Mouse (Mus musculus) left cerebral cortex, postnatal 10 days (tissue): Measurements from ENCODE around the gene Pmp22. TPM values are rescaled to one million over a fixed set of nuclear protein-coding genes. Genes with fewer than 3 reads are reported as not detected.
A peak's percentile ranks its signal among the peaks of the same experiment; 100 is the strongest.

ENCODE experiments used
- DNase-seq, 2 experiments: peaks; one replicate each; pipeline ENCODE4 v3.0.0; 2021 to 2022; ENCODE audit warnings: low spot score in 2 of 2, mixed read lengths in 1 of 2; ENCODE audit errors: extremely low spot score in 1 of 2
- intact Hi-C: fragments of 180-260 bp; cut with DNase I; formaldehyde crosslinking; loops from one replicate; pipeline ENCODE4 v1.15.1; 2025
- total RNA-seq, 2 experiments: library from RNA; stranded (reverse); gene quantifications; 2 replicates each; pipeline ENCODE4 v1.2.3; 2021

The Pmp22 gene
- total RNA-seq, 2 experiments from 2014 or later: 18.2 to 21.3 TPM

GRCm38 (mm10) chr11:63124316-63124715 is 4.5 kb upstream of the Pmp22 start:
- DNase-seq: peak in 1 of 2 experiments; percentile 22
- intact Hi-C loops: no loop called here

DNA sequence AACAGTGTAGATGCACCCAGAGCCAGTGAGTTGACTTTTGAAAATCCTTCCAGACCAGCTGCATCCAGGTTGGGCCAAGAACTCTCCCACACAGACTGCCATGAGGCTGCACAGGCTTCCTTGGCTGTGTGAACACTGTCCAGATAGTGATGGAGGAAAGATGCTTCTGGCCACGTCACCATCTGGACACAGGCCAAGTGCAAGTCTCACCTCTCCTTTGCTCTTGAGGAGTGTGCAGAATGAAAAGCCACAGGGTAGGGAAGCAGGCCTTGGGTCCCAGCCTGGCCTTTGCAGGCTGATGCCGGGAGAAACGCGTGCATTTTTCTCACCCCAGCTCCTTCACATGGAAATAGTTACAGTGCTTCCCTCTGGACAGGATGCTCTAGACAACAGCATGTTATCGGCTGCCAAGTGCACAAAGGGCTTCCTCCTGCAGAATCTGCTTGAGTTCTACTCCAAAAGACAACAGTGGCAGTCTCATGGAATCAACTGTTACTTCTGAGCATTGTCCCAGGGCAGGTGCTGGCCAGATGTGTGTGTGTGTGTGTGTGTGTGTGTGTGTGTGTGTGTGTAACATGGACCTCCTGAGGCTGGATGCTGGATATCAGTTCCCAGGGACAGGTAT is 2.8 kb upstream of the Pmp22 start:
- intact Hi-C loops: no loop called here
- DNase-seq: peak in 1 of 2 experiments; percentile 39

DNA sequence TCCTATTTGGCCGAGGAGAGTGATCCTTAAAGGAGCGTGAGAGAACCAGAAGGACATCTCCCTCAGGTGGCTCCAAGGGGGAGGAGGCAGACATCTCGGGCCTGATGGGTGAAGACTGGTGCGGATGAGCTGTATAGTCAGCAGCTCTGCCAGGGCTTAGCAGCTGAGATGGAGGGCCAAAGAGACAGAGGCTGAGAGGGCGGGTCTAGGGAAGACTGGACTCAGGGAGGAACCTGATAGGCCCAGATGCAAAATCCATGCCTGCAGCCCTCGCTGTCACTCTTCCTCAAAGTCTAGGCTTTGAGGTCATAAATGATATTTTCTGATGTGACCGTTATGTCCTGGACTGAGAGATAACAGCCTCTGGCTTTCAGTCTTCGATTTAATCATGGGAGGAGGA is 1.8 kb upstream of the Pmp22 start:
- intact Hi-C loops: no loop called here
- DNase-seq: no peak

- no peak for DNase-seq
- intact Hi-C loops: no loop called here
These were observed 1.3 kb upstream of the Pmp22 start for GRCm38 (mm10) chr11:63127513-63127912.

- intact Hi-C loops: no loop called here
- peak in 1 of 2 experiments; percentile 72 for DNase-seq
These were observed 593 bp downstream of the Pmp22 start for GRCm38 (mm10) chr11:63129375-63129774.

- no peak for DNase-seq
- intact Hi-C loops: loop anchor here (10.0 kb wide), 2 partner anchors 145 to 375 kb away; partner anchors contain the start of gene Gm10428
These were observed 1.1 kb downstream of the Pmp22 start for GRCm38 (mm10) chr11:63129840-63130239.

GRCm38 (mm10) chr11:63130497-63130896 is 1.7 kb downstream of the Pmp22 start:
- peak in 1 of 2 experiments; percentile 74 for DNase-seq
- intact Hi-C loops: loop anchor here (10.0 kb wide), 2 partner anchors 146 to 376 kb away; partner anchors contain the start of gene Gm10428

DNA sequence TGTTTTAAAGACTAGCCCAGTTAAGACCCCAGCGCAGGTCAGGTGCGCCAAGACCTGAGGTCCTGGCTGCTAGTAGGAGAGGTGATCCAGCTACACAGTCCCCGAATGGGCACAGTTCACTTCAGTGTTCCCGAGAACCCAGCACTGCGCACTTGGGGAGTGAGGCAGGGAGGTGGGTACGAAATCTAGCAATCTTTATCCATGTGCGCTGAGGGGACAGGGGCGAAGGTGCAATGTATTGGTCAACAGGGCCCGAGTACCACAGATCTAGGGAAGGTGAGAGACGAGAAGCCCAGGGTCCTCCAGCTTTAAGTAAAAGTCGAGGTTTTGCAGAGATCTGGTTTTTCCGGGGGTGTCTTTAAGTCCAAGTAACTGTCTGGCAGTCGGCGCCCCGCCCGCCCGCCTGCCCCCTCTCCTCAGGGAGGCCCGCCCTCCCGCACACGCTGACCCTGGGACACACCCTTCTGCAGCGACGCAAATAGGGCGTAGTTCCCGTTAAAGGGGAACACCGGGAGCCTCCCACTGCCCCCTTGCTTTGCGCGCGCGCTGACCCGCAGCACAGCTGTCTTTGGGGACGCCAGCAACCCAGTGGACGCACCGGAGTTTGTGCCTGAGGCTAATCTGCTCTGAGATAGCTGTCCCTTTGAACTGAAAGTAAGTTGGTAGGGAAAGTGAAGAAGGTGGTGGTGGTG is 2.4 kb downstream of the Pmp22 start:
- peak in 1 of 2 experiments; percentile 78 for DNase-seq
- intact Hi-C loops: loop anchor here (10.0 kb wide), 2 partner anchors 146 to 376 kb away; partner anchors contain the start of gene Gm10428

- intact Hi-C loops: loop anchor here (10.0 kb wide), 2 partner anchors 147 to 377 kb away; partner anchors contain the start of gene Gm10428
- DNase-seq: no peak
These were observed 2.9 kb downstream of the Pmp22 start for GRCm38 (mm10) chr11:63131693-63132040.

GRCm38 (mm10) chr11:63132151-63132500 is 3.3 kb downstream of the Pmp22 start:
- DNase-seq: no peak
- intact Hi-C loops: loop anchor here (10.0 kb wide), 2 partner anchors 147 to 377 kb away; partner anchors contain the start of gene Gm10428

DNA sequence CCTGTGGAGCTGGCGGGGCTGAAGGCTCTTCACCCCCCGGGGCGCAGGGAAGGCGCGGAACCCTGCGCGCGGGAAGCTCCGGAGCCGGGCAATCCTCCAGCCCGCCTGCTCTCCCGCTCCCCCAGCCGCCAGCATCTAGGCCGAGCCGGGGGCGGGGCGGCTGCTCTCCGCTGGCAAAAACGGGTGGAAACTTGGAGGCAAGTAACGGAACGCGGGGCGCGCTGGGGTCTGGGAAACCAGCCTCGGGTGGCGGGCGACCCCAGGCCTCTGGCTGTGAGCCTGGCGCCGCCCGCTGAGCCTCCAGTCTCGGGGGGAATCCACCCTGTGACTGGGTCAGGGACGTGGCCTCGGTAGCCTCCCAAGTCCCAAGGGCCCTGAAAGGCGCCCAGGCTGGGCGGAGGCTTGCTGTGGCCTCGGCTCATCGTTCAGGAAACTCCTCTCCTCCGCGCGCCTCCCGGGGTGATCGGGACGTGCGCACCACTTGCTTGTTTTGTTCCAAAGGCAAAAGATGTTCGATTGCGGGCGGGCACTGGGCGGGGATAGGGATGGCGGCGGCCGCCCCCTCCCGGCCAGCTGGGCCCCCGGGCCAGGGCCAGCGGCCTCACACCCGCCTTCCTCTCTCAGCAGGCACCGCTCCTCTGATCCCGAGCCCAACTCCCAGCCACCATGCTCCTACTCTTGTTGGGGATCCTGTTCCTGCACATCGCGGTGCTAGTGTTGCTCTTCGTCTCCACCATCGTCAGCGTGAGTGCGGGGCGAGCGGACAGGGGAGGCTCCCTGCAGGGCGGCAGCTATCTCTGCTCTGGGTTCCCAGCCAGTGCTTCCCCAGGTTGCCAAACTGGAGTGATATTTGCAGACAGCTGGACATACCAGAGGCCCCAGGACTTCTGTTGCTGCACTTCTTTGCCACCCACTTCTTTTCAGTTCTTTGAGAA is 4.0 kb downstream of the Pmp22 start:
- peak; percentile 27 to 88 for DNase-seq
- intact Hi-C loops: loop anchor here (10.0 kb wide), 2 partner anchors 148 to 378 kb away; partner anchors contain the start of gene Gm10428

GRCm38 (mm10) chr11:63134021-63134420 is 5.2 kb downstream of the Pmp22 start:
- no peak for DNase-seq
- intact Hi-C loops: loop anchor here (10.0 kb wide), 2 partner anchors 149 to 379 kb away; partner anchors contain the start of gene Gm10428

- peak in 1 of 2 experiments; percentile 56 for DNase-seq
- intact Hi-C loops: loop anchor here (1.0 to 10.0 kb wide), 3 partner anchors 150 to 380 kb away; partner anchors contain the start of gene Gm10428
These were observed 6.1 kb downstream of the Pmp22 start for GRCm38 (mm10) chr11:63134742-63135482.

DNA sequence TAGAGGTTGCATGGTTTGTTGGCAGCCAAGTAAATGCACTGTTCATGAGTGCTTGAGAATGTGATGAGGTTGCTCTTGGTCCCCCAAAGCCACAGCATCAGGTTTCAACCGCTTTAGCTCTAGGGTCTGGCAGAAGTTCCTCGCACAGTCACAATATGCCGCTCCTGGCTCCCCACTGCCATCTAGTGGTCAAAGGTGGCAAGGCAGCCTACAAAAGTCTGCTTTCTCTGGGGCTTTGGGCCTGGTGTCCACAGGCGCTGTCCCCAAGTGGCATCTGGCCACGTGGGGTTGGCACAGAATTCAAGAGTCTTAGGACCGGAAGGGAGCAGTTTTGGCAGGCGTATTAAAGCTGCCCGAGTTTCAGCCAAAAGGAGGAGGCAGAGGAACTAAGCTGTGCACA is 6.8 kb downstream of the Pmp22 start:
- DNase-seq: peak; percentile 92
- intact Hi-C loops: loop anchor here (1.0 to 10.0 kb wide), 3 partner anchors 151 to 381 kb away; partner anchors contain the start of gene Gm10428

DNA sequence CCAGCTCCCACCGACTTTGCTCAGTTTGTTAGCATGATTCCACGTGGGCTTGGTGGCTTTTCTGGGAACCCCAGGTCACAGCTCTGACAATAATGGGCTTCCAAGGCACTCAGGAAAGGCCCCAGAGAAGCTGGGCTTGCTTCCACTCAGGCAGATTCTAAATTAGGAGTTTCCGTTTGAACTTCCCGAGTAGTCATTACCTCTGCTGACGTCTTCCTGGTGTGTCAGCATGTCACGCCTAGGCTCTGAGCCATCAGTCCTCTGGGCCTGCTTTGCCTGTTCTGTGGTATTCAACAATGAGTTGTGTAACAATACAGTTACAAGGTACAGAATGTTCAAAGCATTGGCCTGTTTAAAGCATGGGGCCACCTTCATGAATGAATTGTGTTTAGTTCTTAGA is 7.4 kb downstream of the Pmp22 start:
- peak; percentile 28 to 49 for DNase-seq
- intact Hi-C loops: loop anchor here (10.0 kb wide), 2 partner anchors 151 to 381 kb away; partner anchors contain the start of gene Gm10428

GRCm38 (mm10) chr11:63136836-63137416 is 8.1 kb downstream of the Pmp22 start:
- DNase-seq: no peak
- intact Hi-C loops: loop anchor here (10.0 kb wide), 2 partner anchors 152 to 382 kb away; partner anchors contain the start of gene Gm10428

- intact Hi-C loops: loop anchor here (10.0 kb wide), 2 partner anchors 154 to 384 kb away; partner anchors contain the start of gene Gm10428
These were observed 10.0 kb downstream of the Pmp22 start for GRCm38 (mm10) chr11:63138739-63139138.

DNA sequence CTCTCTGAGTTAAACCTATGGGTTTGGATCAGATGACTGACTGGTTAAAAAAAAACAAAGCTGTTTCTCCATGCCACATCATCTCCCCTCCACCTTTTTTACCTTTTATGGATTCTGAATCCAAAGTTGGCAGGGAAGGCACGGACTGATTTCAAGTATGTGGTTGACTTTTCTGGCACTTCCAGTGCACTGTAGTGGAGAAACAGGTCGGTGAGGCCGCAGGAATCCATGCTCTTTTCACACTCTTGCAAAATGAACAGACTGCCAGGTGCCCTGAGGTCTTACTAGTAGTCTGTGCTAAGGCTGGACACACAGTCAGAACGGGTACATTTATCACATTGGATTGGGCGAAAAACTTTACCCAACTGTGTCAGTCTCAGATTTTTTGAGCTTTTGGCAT is 13.5 kb downstream of the Pmp22 start:
- intact Hi-C loops: no loop called here
- DNase-seq: no peak

More at GRCm38 (mm10) chr11:63138739-63139138, 10.0 kb downstream of the Pmp22 start:
- no peak for DNase-seq
